Mouse (Mus musculus): ENCODE data around the gene Gorasp1. TPM values are rescaled to one million over a fixed set of nuclear protein-coding genes. Genes with fewer than 3 reads are reported as not detected.
A peak's percentile ranks its signal among the peaks of the same experiment; 100 is the strongest.

Gene Gorasp1
- polyA plus RNA-seq, 1 experiment from 2014 or later: 32.1 TPM

GRCm38 (mm10) chr9:119965186-119965585 is 27.8 kb upstream of the Gorasp1 start:
- H3K27ac ChIP-seq (ENCODE audit: low read depth): no peak overlapping the region
- no peak overlapping the region for H3K9ac ChIP-seq (ENCODE audit: low read length)
- no peaks in the 10 kb centered on the region for H3K9me3 ChIP-seq (ENCODE audit: control insufficient read depth, low read length)
- 70% methylated on average over 3 of the region's 3 CpGs for WGBS
- 0 out of 2 replicates have a peak, but pooled peaks cover 6% of the 10 kb centered on the region for H3K4me1 ChIP-seq (replicated peaks; ENCODE audit: control insufficient read depth, insufficient read depth, low read length)
- H3K4me3 ChIP-seq (ENCODE audit: low read depth, low read length): no peak overlapping the region
- DNase-seq (ENCODE audit: low spot score) (no peak), ATAC-seq (replicated peaks; ENCODE audit: low FRiP score, low TSS enrichment, low read depth) (no peak)
- H3K36me3 ChIP-seq (ENCODE audit: control insufficient read depth, insufficient read depth, low read length): no peaks in the 10 kb centered on the region
- H3K27me3 ChIP-seq (replicated peaks; ENCODE audit: control insufficient read depth, insufficient read depth, low read length): no peaks in the 10 kb centered on the region
- H3K4me2 ChIP-seq (ENCODE audit: low read length): no peak overlapping the region

GRCm38 (mm10) chr9:119964206-119964605 is 26.8 kb upstream of the Gorasp1 start:
- Histone ChIP-seq H3K9ac (ENCODE audit: low read length) (no peak overlapping the region), H3K36me3 (ENCODE audit: control insufficient read depth, insufficient read depth, low read length) (no peaks in the 10 kb centered on the region), H3K9me3 (ENCODE audit: control insufficient read depth, low read length) (no peaks in the 10 kb centered on the region), H3K4me2 (ENCODE audit: low read length) (no peak overlapping the region), H3K27ac (ENCODE audit: low read depth) (no peak overlapping the region), H3K4me1 (replicated peaks; ENCODE audit: control insufficient read depth, insufficient read depth, low read length) (0 out of 2 replicates have a peak, but pooled peaks cover 6% of the 10 kb centered on the region), H3K4me3 (ENCODE audit: low read depth, low read length) (no peak overlapping the region), H3K27me3 (replicated peaks; ENCODE audit: control insufficient read depth, insufficient read depth, low read length) (no peaks in the 10 kb centered on the region)
- WGBS: 67% methylated on average over 3 of the region's 3 CpGs
- ATAC-seq (replicated peaks; ENCODE audit: low FRiP score, low TSS enrichment, low read depth) (no peak), DNase-seq (ENCODE audit: low spot score) (no peak)

GRCm38 (mm10) chr9:119962987-119963667 is 25.8 kb upstream of the Gorasp1 start:
- H3K36me3 ChIP-seq (ENCODE audit: control insufficient read depth, insufficient read depth, low read length): no peaks in the 10 kb centered on the region
- no peaks in the 10 kb centered on the region for H3K9me3 ChIP-seq (ENCODE audit: control insufficient read depth, low read length)
- H3K4me3 ChIP-seq (ENCODE audit: low read depth, low read length): no peak overlapping the region
- H3K27me3 ChIP-seq (replicated peaks; ENCODE audit: control insufficient read depth, insufficient read depth, low read length): no peaks in the 10 kb centered on the region
- 0 out of 2 replicates have a peak, but pooled peaks cover 6% of the 10 kb centered on the region for H3K4me1 ChIP-seq (replicated peaks; ENCODE audit: control insufficient read depth, insufficient read depth, low read length)
- no peak overlapping the region for H3K9ac ChIP-seq (ENCODE audit: low read length)
- H3K27ac ChIP-seq (ENCODE audit: low read depth): no peak overlapping the region
- no peak; the same call in 1 of the 2 replicates for ATAC-seq (replicated peaks; ENCODE audit: low FRiP score, low TSS enrichment, low read depth)
- 17% methylated on average over 21 of the region's 21 CpGs for WGBS
- H3K4me2 ChIP-seq (ENCODE audit: low read length): peak overlapping the region; percentile 22; the same call in 1 of the 2 replicates
- DNase-seq (ENCODE audit: low spot score): peak; percentile 82

- ATAC-seq (replicated peaks; ENCODE audit: low FRiP score, low TSS enrichment, low read depth): no peak
- H3K27me3 ChIP-seq (replicated peaks; ENCODE audit: control insufficient read depth, insufficient read depth, low read length): no peaks in the 10 kb centered on the region
- H3K36me3 ChIP-seq (ENCODE audit: control insufficient read depth, insufficient read depth, low read length): no peaks in the 10 kb centered on the region
- no peaks in the 10 kb centered on the region for H3K9me3 ChIP-seq (ENCODE audit: control insufficient read depth, low read length)
- 68% methylated on average over 4 of the region's 4 CpGs for WGBS
- no peak overlapping the region for H3K27ac ChIP-seq (ENCODE audit: low read depth)
- no peak overlapping the region for H3K4me2 ChIP-seq (ENCODE audit: low read length)
- DNase-seq (ENCODE audit: low spot score): no peak
- no peak overlapping the region for H3K4me3 ChIP-seq (ENCODE audit: low read depth, low read length)
- no peak overlapping the region for H3K9ac ChIP-seq (ENCODE audit: low read length)
- 0 out of 2 replicates have a peak, but pooled peaks cover 6% of the 10 kb centered on the region for H3K4me1 ChIP-seq (replicated peaks; ENCODE audit: control insufficient read depth, insufficient read depth, low read length)
Measured at GRCm38 (mm10) chr9:119962216-119962615, 24.9 kb upstream of the Gorasp1 start.

GRCm38 (mm10) chr9:119958835-119959234 is 21.5 kb upstream of the Gorasp1 start:
- Histone ChIP-seq H3K36me3 (ENCODE audit: control insufficient read depth, insufficient read depth, low read length) (no peaks in the 10 kb centered on the region), H3K4me2 (ENCODE audit: low read length) (no peak overlapping the region), H3K9ac (ENCODE audit: low read length) (no peak overlapping the region), H3K27me3 (replicated peaks; ENCODE audit: control insufficient read depth, insufficient read depth, low read length) (no peaks in the 10 kb centered on the region), H3K9me3 (ENCODE audit: control insufficient read depth, low read length) (no peaks in the 10 kb centered on the region), H3K4me3 (ENCODE audit: low read depth, low read length) (no peak overlapping the region), H3K4me1 (replicated peaks; ENCODE audit: control insufficient read depth, insufficient read depth, low read length) (0 out of 2 replicates have a peak, but pooled peaks cover 6% of the 10 kb centered on the region), H3K27ac (ENCODE audit: low read depth) (no peak overlapping the region)
- no peak for ATAC-seq (replicated peaks; ENCODE audit: low FRiP score, low TSS enrichment, low read depth)
- WGBS: 79% methylated on average over 9 of the region's 9 CpGs
- no peak for DNase-seq (ENCODE audit: low spot score)

- H3K27me3 ChIP-seq (replicated peaks; ENCODE audit: control insufficient read depth, insufficient read depth, low read length): no peaks in the 10 kb centered on the region
- peaks cover 6% of the 10 kb centered on the region for H3K4me1 ChIP-seq (replicated peaks; ENCODE audit: control insufficient read depth, insufficient read depth, low read length)
- H3K36me3 ChIP-seq (ENCODE audit: control insufficient read depth, insufficient read depth, low read length): no peaks in the 10 kb centered on the region
- H3K9ac ChIP-seq (ENCODE audit: low read length): no peak overlapping the region
- no peak for ATAC-seq (replicated peaks; ENCODE audit: low FRiP score, low TSS enrichment, low read depth)
- DNase-seq (ENCODE audit: low spot score): no peak
- H3K4me2 ChIP-seq (ENCODE audit: low read length): no peak overlapping the region
- no peaks in the 10 kb centered on the region for H3K9me3 ChIP-seq (ENCODE audit: control insufficient read depth, low read length)
- H3K4me3 ChIP-seq (ENCODE audit: low read depth, low read length): no peak overlapping the region
- 88% methylated on average over 9 of the region's 9 CpGs for WGBS
- no peak overlapping the region for H3K27ac ChIP-seq (ENCODE audit: low read depth)
Measured at GRCm38 (mm10) chr9:119951388-119951787, 14.0 kb upstream of the Gorasp1 start.

- Histone ChIP-seq H3K9ac (ENCODE audit: low read length) (no peak overlapping the region), H3K27ac (ENCODE audit: low read depth) (peak overlapping the region; percentile 22; the same call in 1 of the 2 replicates), H3K4me1 (replicated peaks; ENCODE audit: control insufficient read depth, insufficient read depth, low read length) (peaks cover 6% of the 10 kb centered on the region), H3K27me3 (replicated peaks; ENCODE audit: control insufficient read depth, insufficient read depth, low read length) (no peaks in the 10 kb centered on the region), H3K4me2 (ENCODE audit: low read length) (no peak overlapping the region), H3K9me3 (ENCODE audit: control insufficient read depth, low read length) (no peaks in the 10 kb centered on the region), H3K4me3 (ENCODE audit: low read depth, low read length) (no peak overlapping the region), H3K36me3 (ENCODE audit: control insufficient read depth, insufficient read depth, low read length) (no peaks in the 10 kb centered on the region)
- whole genome bisulfite sequencing: 29% methylated on average over 6 of the region's 6 CpGs
- DNase-seq (ENCODE audit: low spot score): no peak
- peak; percentile 54; the same call in 1 of the 2 replicates for ATAC-seq (replicated peaks; ENCODE audit: low FRiP score, low TSS enrichment, low read depth)
Measured at GRCm38 (mm10) chr9:119950434-119950833, 13.1 kb upstream of the Gorasp1 start.

- DNase-seq (ENCODE audit: low spot score): no peak
- H3K4me1 ChIP-seq (replicated peaks; ENCODE audit: control insufficient read depth, insufficient read depth, low read length): peaks cover 6% of the 10 kb centered on the region
- no peaks in the 10 kb centered on the region for H3K27me3 ChIP-seq (replicated peaks; ENCODE audit: control insufficient read depth, insufficient read depth, low read length)
- H3K9ac ChIP-seq (ENCODE audit: low read length): no peak overlapping the region
- ATAC-seq (replicated peaks; ENCODE audit: low FRiP score, low TSS enrichment, low read depth): no peak
- 22% methylated on average over 3 of the region's 3 CpGs for WGBS
- no peak overlapping the region for H3K4me2 ChIP-seq (ENCODE audit: low read length)
- H3K9me3 ChIP-seq (ENCODE audit: control insufficient read depth, low read length): no peaks in the 10 kb centered on the region
- no peak overlapping the region for H3K4me3 ChIP-seq (ENCODE audit: low read depth, low read length)
- no peaks in the 10 kb centered on the region for H3K36me3 ChIP-seq (ENCODE audit: control insufficient read depth, insufficient read depth, low read length)
- H3K27ac ChIP-seq (ENCODE audit: low read depth): no peak overlapping the region
Measured at GRCm38 (mm10) chr9:119948804-119949203, 11.4 kb upstream of the Gorasp1 start.
